Mouse (Mus musculus): Measurements from ENCODE around the gene Krtap16-1.

The Krtap16-1 gene

DNA sequence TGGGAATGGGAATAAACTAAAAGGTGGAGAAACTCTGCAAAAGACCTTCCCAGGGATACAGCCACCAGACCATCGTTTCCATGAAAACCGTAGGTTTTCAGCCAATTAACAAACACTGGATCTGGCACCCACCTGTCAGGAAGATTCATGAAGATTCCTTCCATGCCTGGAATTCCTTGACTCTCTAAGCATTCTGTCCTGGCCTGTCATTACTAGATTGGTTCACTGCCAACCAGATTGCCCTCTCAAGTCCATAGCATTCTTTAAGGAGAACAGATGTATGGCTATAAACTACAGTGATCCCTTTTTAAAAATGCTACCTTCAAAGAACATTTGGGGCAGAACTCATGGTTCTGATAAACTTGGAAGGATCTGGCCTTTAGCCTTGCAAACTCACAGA lies 20.4 kb downstream of the Krtap16-1 start:
- intact Hi-C loops (cut with DNase I) = no loop called here

- intact Hi-C loops (cut with DNase I) = no loop called here
Observed at GRCm38 (mm10) chr11:99964213-99964612, 22.2 kb downstream of the Krtap16-1 start.

GRCm38 (mm10) chr11:99948175-99948574 lies 38.2 kb downstream of the Krtap16-1 start, which contains the start of gene Krtap9-5:
Gene Krtap9-5, plus strand, starts transcription at chr11:99948475.
- intact Hi-C loops (cut with DNase I) = no loop called here

- intact Hi-C loops (cut with DNase I) = no loop called here
Observed at GRCm38 (mm10) chr11:99937751-99938264, 48.6 kb downstream of the Krtap16-1 start.

- intact Hi-C loops (cut with DNase I) = no loop called here
Observed at GRCm38 (mm10) chr11:99935991-99936390, 50.4 kb downstream of the Krtap16-1 start, which contains the start of gene Krtap31-2. Gene Krtap31-2, plus strand, starts transcription at chr11:99936291.

All from adrenal gland (tissue).